Mouse (Mus musculus): Measurements from ENCODE around the gene Gm44503. TPM values are rescaled to one million over a fixed set of nuclear protein-coding genes. Genes with fewer than 3 reads are reported as not detected.
A peak's percentile ranks its signal among the peaks of the same experiment; 100 is the strongest.

Gene Gm44503
- polyA plus RNA-seq, 1 experiment from 2014 or later = not detected

GRCm38 (mm10) chr9:73004076-73004475 lies 45.4 kb downstream of the Gm44503 start:
- Histone ChIP-seq H3K9me3 (no peaks in the 10 kb centered on the region), H3K27me3 (no peaks in the 10 kb centered on the region), H3K9ac (no peak overlapping the region), H3K4me3 (no peak overlapping the region), H3K4me2 (no peak overlapping the region), H3K27ac (replicated peaks) (no peak overlapping the region), H3K4me1 (replicated peaks) (no peaks in the 10 kb centered on the region), H3K36me3 (peaks cover 26% of the 10 kb centered on the region)
- WGBS = 88% methylated on average over 8 of the region's 8 CpGs
- ATAC-seq (ENCODE audit: low FRiP score, low read depth) = no peak

DNA sequence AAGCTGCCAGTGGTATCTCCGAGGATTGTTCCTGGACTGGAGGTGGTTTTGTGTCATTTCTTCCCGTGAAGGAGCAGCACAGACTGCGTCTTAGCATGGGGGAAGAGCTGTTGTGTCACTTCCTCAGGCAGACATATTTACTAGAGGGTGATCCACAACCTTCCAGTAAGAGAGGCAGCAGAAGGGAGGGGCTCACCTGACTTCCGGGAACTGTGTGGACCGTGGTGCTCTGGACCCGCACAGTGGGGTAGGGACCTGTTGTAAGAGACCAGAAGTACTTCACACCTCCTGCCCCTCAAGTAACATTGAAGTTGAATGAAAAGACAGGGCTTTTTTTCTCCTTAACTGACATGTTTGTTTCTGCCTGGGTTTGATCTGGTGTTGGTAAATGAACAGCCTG lies 46.5 kb downstream of the Gm44503 start:
- WGBS = 90% methylated on average over 6 of the region's 6 CpGs
- H3K36me3 ChIP-seq = peaks cover 30% of the 10 kb centered on the region

GRCm38 (mm10) chr9:73006175-73006574 lies 47.5 kb downstream of the Gm44503 start:
- peaks cover 36% of the 10 kb centered on the region for H3K36me3 ChIP-seq

More for the DNA sequence above, 46.5 kb downstream of the Gm44503 start:
- no peak for ATAC-seq (ENCODE audit: low FRiP score, low read depth)
- Histone ChIP-seq H3K4me3 (no peak overlapping the region), H3K4me1 (replicated peaks) (no peaks in the 10 kb centered on the region), H3K9ac (no peak overlapping the region), H3K9me3 (no peaks in the 10 kb centered on the region), H3K27me3 (no peaks in the 10 kb centered on the region), H3K27ac (replicated peaks) (no peak overlapping the region), H3K4me2 (no peak overlapping the region)

GRCm38 (mm10) chr9:73008384-73008783 lies 49.7 kb downstream of the Gm44503 start:
- no peak overlapping the region for H3K9ac ChIP-seq
- no peak overlapping the region for H3K27ac ChIP-seq (replicated peaks)
- ATAC-seq (ENCODE audit: low FRiP score, low read depth) = no peak
- no peak overlapping the region for H3K4me2 ChIP-seq
- H3K9me3 ChIP-seq = no peaks in the 10 kb centered on the region
- no peaks in the 10 kb centered on the region for H3K4me1 ChIP-seq (replicated peaks)
- 77% methylated on average over 3 of the region's 3 CpGs for WGBS
- H3K27me3 ChIP-seq = no peaks in the 10 kb centered on the region
- no peak overlapping the region for H3K4me3 ChIP-seq
- H3K36me3 ChIP-seq = peaks cover 53% of the 10 kb centered on the region

More at GRCm38 (mm10) chr9:73006175-73006574, 47.5 kb downstream of the Gm44503 start:
- WGBS = 94% methylated on average over 3 of the region's 3 CpGs
- H3K9me3 ChIP-seq = no peaks in the 10 kb centered on the region
- H3K4me2 ChIP-seq = no peak overlapping the region
- H3K4me3 ChIP-seq = no peak overlapping the region
- no peaks in the 10 kb centered on the region for H3K27me3 ChIP-seq
- ATAC-seq (ENCODE audit: low FRiP score, low read depth) = no peak
- no peaks in the 10 kb centered on the region for H3K4me1 ChIP-seq (replicated peaks)
- no peak overlapping the region for H3K27ac ChIP-seq (replicated peaks)
- H3K9ac ChIP-seq = no peak overlapping the region

- WGBS = 86% methylated on average over 4 of the region's 4 CpGs
- no peak overlapping the region for H3K4me2 ChIP-seq
- H3K36me3 ChIP-seq = peaks cover 74% of the 10 kb centered on the region
- H3K4me1 ChIP-seq (replicated peaks) = no peaks in the 10 kb centered on the region
- no peak overlapping the region for H3K9ac ChIP-seq
- no peaks in the 10 kb centered on the region for H3K27me3 ChIP-seq
- no peak overlapping the region for H3K4me3 ChIP-seq
- no peak for ATAC-seq (ENCODE audit: low FRiP score, low read depth)
- H3K27ac ChIP-seq (replicated peaks) = no peak overlapping the region
- H3K9me3 ChIP-seq = no peaks in the 10 kb centered on the region
These were observed 54.0 kb downstream of the Gm44503 start for GRCm38 (mm10) chr9:73012629-73013028.

DNA sequence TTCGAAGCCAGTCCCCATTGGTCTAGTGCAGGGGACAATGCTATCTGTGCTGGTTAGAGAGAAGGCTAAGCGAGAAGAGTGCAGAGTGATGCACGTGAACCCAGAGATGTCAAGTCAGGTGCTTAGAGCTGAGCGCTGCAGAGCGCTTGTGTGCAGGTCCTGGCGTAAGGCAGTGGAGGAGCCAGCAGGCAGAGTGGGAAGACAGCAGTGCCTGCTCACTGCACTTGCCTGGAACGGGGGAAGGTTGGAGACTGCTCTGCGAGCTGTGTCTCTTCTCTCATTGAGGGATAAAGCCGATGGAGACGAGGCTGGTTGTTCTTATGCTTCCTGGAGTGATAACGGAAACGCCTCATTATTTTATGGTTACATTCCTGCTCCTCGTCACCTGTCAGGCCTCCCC lies 56.1 kb downstream of the Gm44503 start:
- no peaks in the 10 kb centered on the region for H3K4me1 ChIP-seq (replicated peaks)
- no peak overlapping the region for H3K27ac ChIP-seq (replicated peaks)
- ATAC-seq (ENCODE audit: low FRiP score, low read depth) = no peak
- H3K27me3 ChIP-seq = no peaks in the 10 kb centered on the region
- H3K4me3 ChIP-seq = no peak overlapping the region
- no peaks in the 10 kb centered on the region for H3K9me3 ChIP-seq
- no peak overlapping the region for H3K4me2 ChIP-seq
- H3K36me3 ChIP-seq = peaks cover 79% of the 10 kb centered on the region
- H3K9ac ChIP-seq = no peak overlapping the region
- WGBS = 94% methylated on average over 13 of the region's 13 CpGs

DNA sequence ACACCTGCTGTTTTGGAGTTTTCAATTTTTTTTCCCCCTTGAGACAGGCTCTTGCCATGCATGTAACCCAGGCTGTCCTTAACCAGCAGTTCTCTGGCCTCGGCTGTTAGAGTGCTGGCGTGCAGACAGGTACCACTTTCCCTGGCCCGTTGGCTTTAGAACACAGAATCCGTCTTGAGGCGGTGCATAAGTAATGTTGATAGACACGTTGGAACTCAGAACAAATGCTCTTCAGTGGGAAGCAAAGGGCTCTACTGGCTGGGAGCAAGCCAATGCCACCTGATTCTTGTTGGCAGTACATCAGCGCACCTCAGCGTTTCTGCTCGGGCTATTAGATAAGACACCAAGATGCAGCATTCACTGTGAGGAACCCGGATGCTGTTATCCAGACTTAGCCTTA lies 61.2 kb downstream of the Gm44503 start:
- no peaks in the 10 kb centered on the region for H3K4me1 ChIP-seq (replicated peaks)
- no peak overlapping the region for H3K4me3 ChIP-seq
- H3K9ac ChIP-seq = no peak overlapping the region
- no peaks in the 10 kb centered on the region for H3K27me3 ChIP-seq
- no peaks in the 10 kb centered on the region for H3K9me3 ChIP-seq
- H3K4me2 ChIP-seq = no peak overlapping the region
- 89% methylated on average over 10 of the region's 10 CpGs for WGBS
- no peak overlapping the region for H3K27ac ChIP-seq (replicated peaks)
- no peak for ATAC-seq (ENCODE audit: low FRiP score, low read depth)
- peaks cover 52% of the 10 kb centered on the region for H3K36me3 ChIP-seq

DNA sequence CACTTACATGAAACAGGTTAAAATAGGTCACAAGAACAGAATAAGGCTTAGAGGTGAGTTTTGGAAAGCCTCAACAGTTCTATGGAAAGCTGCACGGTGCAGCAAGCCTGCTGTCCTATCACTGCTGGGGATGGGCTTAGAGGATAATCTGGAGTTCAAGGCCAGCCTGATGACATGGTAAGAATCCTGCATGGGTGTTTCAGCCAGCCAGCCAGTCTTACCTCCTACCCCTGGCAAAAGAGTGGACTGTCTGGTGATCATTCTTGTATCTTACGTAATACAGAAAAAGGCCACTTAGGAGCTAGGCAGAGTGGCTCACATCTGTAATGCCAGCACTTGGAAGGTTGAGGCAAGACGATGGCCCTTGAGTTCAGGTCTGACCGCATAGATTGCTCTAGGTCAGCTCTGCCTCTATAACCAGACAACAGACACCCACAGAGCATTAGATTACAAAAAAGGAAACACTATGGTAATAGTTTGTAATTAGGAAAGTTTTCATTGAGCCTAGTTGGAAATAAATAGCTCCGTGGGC lies 62.0 kb downstream of the Gm44503 start:
- Histone ChIP-seq H3K4me1 (replicated peaks) (peaks cover 2% of the 10 kb centered on the region; the same call in 1 of the 2 replicates), H3K4me3 (no peak overlapping the region), H3K36me3 (peaks cover 46% of the 10 kb centered on the region), H3K27me3 (no peaks in the 10 kb centered on the region), H3K9me3 (no peaks in the 10 kb centered on the region), H3K4me2 (no peak overlapping the region), H3K9ac (no peak overlapping the region), H3K27ac (replicated peaks) (no peak overlapping the region)
- WGBS = 91% methylated on average over 5 of the region's 5 CpGs
- ATAC-seq (ENCODE audit: low FRiP score, low read depth) = no peak

GRCm38 (mm10) chr9:73025818-73026636 lies 67.4 kb downstream of the Gm44503 start:
- Histone ChIP-seq H3K36me3 (peaks cover 23% of the 10 kb centered on the region), H3K27ac (replicated peaks) (peak overlapping the region; percentile 42; the same call in 1 of the 2 replicates), H3K4me2 (peak overlapping the region; percentile 33), H3K4me3 (no peak overlapping the region), H3K4me1 (replicated peaks) (peaks cover 8% of the 10 kb centered on the region; the same call in 1 of the 2 replicates), H3K9ac (no peak overlapping the region), H3K27me3 (no peaks in the 10 kb centered on the region), H3K9me3 (no peaks in the 10 kb centered on the region)
- 24% methylated on average over 17 of the region's 17 CpGs for WGBS
- peak; percentile 89 for ATAC-seq (ENCODE audit: low FRiP score, low read depth)

- Histone ChIP-seq H3K4me2 (no peak overlapping the region), H3K9me3 (no peaks in the 10 kb centered on the region), H3K4me3 (no peak overlapping the region), H3K27ac (replicated peaks) (no peak overlapping the region), H3K4me1 (replicated peaks) (peaks cover 7% of the 10 kb centered on the region; the same call in 1 of the 2 replicates), H3K27me3 (no peaks in the 10 kb centered on the region), H3K36me3 (peaks cover 36% of the 10 kb centered on the region), H3K9ac (no peak overlapping the region)
- 92% methylated on average over 1 of the region's 1 CpGs for WGBS
- no peak for ATAC-seq (ENCODE audit: low FRiP score, low read depth)
These were observed 71.8 kb downstream of the Gm44503 start for GRCm38 (mm10) chr9:73030443-73030842.

GRCm38 (mm10) chr9:73031421-73031820 lies 72.8 kb downstream of the Gm44503 start:
- no peaks in the 10 kb centered on the region for H3K9me3 ChIP-seq
- 71% methylated on average over 4 of the region's 4 CpGs for WGBS
- H3K4me1 ChIP-seq (replicated peaks) = no peaks in the 10 kb centered on the region
- H3K4me2 ChIP-seq = no peak overlapping the region
- ATAC-seq (ENCODE audit: low FRiP score, low read depth) = no peak
- H3K4me3 ChIP-seq = no peak overlapping the region
- H3K9ac ChIP-seq = no peak overlapping the region
- H3K36me3 ChIP-seq = peaks cover 36% of the 10 kb centered on the region
- no peak overlapping the region for H3K27ac ChIP-seq (replicated peaks)
- H3K27me3 ChIP-seq = no peaks in the 10 kb centered on the region

- 91% methylated on average over 1 of the region's 1 CpGs for WGBS
- Histone ChIP-seq H3K4me2 (no peak overlapping the region), H3K4me3 (no peak overlapping the region), H3K4me1 (replicated peaks) (peaks cover 4% of the 10 kb centered on the region), H3K36me3 (peaks cover 36% of the 10 kb centered on the region), H3K27me3 (no peaks in the 10 kb centered on the region), H3K27ac (replicated peaks) (no peak overlapping the region), H3K9ac (no peak overlapping the region), H3K9me3 (no peaks in the 10 kb centered on the region)
- ATAC-seq (ENCODE audit: low FRiP score, low read depth) = no peak
These were observed 74.8 kb downstream of the Gm44503 start for GRCm38 (mm10) chr9:73033406-73033805.

Data from hindbrain, embryonic 15.5 days (tissue).